Mouse (Mus musculus) ovary, postnatal 36 days (tissue): ENCODE data around the gene Tada2a.
A peak's percentile ranks its signal among the peaks of the same experiment; 100 is the strongest.

Experiments used
- DNase-seq: peaks from one replicate; pipeline ENCODE4 v3.0.0; 2022; ENCODE audit warnings: low spot score, mixed read lengths

Gene Tada2a

GRCm38 (mm10) chr11:84128943-84129798 lies at the start of gene Tada2a, which contains the start of gene Acaca:
Tada2a (minus strand) TSS chr11:84129600.
Acaca (plus strand) TSS chr11:84129672.
- peak; percentile 83 for DNase-seq

GRCm38 (mm10) chr11:84178571-84178970 lies 49.2 kb upstream of the Tada2a start:
- no peak for DNase-seq

DNA sequence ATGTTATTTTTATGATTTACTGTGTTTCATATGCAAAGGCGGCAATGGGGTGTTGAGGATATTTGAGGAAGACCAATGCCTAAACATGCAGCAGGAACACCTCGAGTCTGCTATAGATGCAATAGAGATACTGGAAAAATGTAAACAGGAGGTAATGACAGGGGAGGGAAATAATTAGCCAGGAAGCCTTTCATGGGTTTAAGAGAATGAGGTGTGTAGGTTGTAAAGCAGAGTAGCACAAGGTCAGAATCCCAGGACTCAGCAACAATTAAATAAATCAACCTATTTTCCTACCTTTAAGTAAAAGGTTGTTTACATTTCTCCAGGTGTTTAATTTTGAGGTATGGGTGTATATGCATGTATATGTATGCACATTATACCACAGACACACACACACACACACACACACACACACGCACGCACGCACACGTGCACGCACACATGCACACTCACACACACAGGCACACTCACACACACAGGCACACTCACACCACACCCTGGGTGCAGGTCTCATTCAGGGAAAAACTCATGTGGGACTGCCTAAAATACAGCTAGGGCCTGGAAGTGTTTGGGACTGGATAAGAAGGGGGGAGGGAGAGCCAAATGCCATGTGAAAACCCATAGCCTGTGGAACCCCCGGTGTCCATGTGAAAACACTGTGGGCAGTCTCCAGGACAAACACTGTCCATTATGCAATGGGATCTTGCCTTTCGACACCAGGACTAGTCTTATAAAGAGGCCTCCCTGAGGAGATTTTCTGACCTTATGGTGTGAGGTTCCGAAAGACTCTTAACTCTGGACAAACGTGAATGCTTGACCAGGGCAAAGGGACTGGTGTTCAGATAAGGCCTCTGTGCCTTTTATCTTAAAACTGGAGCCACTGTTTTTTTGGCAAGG lies 43.4 kb upstream of the Tada2a start:
- no peak for DNase-seq

DNA sequence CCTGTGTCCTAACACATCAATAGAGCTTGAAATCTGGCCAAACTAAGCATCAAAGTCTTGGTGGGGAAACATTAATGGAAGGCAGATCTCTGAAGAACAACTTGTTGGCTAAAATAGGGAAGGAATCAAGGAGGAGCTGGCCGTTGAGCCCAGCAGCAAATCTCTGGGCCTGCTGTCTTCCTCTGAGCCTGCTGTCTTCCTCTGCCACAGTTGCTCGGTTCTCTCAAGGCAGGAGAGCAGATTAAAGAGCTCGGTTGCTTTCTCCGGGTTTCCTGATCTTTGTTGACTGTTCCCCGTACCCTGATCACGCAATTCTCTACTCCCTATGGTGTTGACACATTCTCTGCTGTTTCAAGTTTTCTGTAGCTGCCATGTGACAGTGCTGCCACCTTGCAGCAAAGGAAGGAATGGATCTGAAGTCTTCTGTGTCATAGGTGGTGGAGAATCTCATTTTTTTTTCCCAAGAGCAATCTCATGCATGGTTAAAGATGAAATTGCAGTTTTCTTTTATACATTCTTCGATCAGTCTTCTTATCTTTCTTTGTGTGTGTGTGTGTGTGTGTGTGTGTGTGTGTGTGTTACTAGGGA lies 39.4 kb upstream of the Tada2a start:
- DNase-seq: peak; percentile 26

DNA sequence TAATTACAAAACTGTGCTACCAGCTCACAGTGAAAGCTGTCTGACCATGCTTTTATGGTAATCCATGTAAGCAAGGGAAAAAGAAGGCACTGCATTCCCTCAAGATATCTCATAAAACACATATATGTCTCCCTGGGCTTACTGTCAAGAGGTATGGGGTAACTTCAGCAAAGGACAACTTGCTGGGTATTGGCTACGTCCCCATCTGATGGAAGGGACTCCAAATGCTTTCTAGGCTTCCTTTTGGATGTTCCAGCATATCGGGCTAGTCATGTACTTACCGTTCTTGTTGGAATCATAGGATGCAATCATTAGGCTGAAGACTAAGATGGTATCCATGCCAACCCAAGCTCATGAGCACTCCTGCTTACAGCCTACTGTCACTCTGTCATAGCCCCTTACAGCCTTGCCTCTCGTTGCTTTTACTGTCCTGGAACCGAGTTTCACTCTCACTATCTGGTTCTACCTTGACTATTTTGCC lies 37.7 kb upstream of the Tada2a start, which contains the start of gene Gm11437:
TSS of gene Gm11437 (minus strand) at position 431 of the 481 bp plus-strand sequence.
- no peak for DNase-seq

DNA sequence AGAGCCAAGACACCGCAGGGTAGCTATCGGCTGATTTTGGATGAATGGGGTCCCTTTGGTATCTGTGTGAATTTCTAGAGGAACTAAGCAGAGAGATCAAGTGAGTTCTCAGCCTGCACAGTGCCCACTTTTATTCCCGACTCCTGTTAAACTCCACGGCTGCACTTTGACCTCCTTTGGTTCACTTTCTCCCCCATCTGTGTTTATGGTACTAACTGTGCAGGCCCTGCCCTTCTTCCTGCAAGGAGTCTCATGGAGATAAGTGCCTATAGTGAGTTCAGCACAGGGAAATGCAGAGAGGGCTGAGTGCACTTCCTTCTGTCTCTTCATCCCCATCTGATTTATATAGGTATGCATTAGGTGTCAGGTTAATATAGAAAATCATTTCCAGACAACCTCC lies 35.2 kb upstream of the Tada2a start:
- DNase-seq: no peak

GRCm38 (mm10) chr11:84164123-84164522 lies 34.7 kb upstream of the Tada2a start:
- no peak for DNase-seq

GRCm38 (mm10) chr11:84156535-84157262 lies 27.3 kb upstream of the Tada2a start:
- no peak for DNase-seq

DNA sequence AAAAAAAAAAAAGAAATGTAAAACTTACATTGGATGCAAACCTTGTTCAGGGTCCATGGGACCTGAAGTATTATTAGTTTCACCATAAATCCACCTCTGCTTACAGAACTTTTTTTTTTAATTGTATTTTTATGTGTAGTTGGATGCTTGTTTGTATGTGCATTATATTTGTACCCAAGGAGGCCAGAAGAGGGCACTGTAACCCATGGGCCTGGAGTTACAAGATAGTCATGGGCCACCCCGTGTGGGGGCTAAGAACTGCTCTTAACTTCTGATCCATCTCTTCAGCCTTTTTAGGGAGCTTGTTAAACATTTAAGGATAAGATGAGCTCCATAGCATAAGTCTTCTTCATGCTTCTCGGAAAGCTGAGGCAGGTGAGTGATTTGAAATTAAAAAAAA lies 21.5 kb upstream of the Tada2a start:
- DNase-seq: no peak

DNA sequence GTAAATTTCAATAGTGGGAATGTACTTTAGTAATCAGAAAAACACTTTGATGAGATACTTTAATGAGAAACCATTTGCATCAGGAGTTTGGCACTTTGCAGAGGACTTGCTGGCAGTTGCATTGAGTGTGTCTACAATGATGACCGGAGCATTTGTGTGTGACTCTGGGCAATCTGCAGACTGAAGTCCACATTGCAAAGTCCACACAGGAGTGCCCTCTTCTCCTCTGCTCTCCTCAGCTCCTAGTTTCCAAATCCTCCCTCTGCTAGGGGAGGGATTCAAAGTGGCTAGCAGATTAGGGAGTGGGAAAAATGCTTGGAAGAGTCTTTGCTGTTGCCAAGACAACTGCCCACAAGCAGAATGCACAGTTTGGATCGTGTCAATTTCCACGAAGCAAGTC lies 16.7 kb upstream of the Tada2a start:
- no peak for DNase-seq

DNA sequence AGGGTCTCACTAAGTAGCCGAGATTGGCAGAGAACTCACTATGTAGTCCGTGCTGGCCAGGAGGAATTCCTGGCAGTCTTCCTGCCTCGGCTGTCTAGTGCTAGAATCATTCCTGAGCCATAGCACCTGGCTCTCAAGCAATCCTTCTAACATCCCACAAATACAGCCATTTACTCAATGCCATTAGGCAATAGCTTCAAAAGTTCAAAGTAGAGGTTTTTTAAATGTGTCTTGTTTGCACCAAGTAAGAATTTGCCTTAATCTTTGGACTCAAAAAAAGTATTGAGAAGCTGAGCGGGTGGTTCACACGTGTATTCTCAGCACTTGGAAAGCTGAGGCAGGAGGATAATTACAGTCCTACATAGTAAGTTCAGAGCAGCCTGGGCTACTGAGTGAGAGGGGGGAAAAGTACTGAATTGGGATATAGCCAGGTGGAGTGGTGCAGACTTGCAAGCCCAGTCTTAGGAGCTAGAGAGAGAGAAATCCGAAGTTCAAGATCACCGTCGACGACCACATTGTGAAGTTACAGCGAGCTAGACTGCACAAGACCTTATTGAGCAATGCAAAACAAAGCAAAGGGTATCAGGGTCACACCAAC lies 15.9 kb upstream of the Tada2a start:
- DNase-seq: no peak

- peak; percentile 26 for DNase-seq
Observed at GRCm38 (mm10) chr11:84141752-84142151, 12.4 kb upstream of the Tada2a start.

DNA sequence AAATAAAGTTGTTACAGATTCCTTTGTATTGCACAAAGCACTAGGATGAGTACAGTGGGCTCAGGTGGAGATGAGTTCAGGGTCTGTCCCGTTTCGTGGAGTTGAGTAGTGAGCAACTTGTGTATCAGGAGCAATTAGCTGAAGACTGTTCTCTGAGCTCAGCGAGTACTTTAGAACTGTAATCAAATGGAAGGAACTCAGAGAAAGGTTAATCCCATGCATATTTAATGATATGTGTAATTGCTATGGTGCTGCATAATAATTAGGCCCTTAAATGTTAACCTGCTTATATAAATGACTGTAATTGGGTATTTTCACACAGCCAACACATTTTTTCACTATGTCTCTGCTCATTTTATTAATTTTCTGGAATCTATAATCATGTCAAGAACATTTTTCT lies 7.1 kb upstream of the Tada2a start:
- no peak for DNase-seq

GRCm38 (mm10) chr11:84134331-84134860 lies 5.0 kb upstream of the Tada2a start:
- DNase-seq: no peak

DNA sequence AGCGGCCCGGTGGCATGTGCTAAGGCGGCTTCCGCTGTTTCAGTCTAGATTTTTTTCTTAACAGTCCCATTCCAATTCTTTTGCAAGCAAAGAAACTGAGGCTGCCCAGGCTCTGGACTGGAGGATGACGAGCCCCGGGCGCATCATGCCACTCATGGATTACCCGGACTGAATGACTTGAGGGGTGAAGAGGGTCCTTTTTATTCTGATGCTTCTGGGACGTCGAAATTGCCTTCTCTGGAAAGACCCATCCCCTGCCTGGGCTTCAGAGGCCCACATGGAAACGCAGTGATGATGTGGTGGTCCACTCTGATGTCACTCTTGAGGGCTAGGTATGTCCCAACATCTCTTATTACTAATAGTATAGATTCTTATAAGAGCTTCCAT lies 392 bp upstream of the Tada2a start:
- DNase-seq: no peak

DNA sequence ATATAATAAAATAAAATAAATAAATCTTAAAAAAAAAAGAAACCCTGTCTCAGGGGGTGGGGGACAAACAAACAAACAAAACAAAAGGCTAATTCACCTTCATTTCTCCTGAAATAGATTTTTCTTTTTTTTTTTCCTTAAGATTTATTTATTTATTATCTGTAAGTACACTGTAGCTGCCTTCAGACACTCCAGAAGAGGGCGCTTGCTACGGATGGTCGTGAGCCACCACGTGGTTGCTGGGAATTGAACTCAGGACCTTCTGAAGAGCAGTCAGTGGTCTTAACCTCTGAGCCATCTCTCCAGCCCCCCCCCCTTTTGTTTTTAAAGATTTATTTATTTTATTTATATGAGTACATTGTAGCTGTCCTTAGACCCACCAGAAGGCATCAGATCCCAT lies 1.4 kb downstream of the Tada2a start:
- DNase-seq: no peak

GRCm38 (mm10) chr11:84121051-84121956 lies 8.1 kb downstream of the Tada2a start:
- DNase-seq: no peak

DNA sequence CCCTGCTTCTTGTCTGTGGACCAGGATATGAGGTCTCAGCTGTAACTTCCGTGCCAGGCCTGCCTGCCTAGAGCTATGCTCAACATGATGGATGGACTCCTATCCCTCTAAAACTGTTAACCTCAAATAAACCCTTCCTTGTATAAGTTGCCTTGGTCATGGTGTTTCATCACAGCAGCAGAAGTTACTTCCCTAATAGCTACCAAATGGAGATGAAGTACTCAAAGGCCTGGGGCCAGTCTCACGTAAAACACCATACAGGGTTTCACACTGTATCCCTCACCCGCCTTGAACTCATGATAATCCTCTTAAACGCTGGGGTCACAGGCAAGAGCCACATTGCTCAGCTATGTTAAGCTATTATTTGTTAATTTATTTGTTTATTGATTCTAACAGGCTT lies 12.0 kb downstream of the Tada2a start:
- DNase-seq: no peak

DNA sequence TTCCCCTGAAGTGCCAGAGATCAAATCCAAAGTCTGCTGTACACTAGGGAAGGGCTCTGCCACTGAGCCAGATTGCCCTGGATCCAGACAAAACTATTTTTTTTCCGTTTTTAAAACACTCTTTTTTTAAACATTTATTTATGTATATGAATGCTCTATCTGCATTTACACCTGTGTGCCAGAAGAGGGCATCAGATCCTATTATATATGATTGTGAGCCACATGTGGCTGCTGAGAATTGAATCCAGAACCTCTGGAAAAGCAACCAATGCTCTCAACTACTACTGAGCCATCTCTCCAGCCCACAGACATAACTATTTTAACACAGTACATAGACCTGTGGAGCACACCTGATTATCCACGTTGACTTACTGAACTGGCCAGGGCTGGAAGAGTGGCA lies 13.2 kb downstream of the Tada2a start:
- no peak for DNase-seq

DNA sequence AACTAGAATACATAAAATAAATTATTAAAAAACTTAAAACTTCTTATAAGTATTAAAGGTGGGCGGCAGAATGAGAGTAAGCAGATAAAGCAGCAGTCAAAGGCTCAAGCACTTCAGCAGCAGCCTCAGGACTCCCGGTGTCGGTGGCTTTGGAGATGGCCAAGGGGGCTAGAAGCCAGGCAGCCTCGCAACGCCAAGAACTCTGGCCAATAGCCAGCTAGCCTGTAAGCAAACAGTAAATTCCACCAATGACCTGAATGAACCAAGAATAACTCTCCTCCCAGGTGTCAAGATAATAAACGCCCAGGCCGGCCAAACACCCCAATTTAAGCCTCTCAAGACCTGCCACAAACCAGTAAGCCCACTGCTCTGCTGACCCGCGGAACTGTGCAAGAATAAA lies 13.8 kb downstream of the Tada2a start:
- DNase-seq: no peak
